Mouse (Mus musculus) MEL-GATA-1-ER (cell line): ENCODE data around the gene Ccng1.

Experiments
- DNase-seq: peaks from one replicate; pipeline ENCODE4 v3.0.0-alpha.2; 2012; ENCODE audit warnings: low read depth; ENCODE audit errors: extremely low read depth

Gene Ccng1

GRCm38 (mm10) chr11:40755109-40755627 lies at the start of gene Ccng1:
TSS of gene Ccng1 (minus strand) at chr11:40755311.
- peak; percentile 96 for DNase-seq

- DNase-seq, result no peak
Measured at GRCm38 (mm10) chr11:40790307-40790706, 35.2 kb upstream of the Ccng1 start.

- DNase-seq, result no peak
Measured at GRCm38 (mm10) chr11:40789701-40790100, 34.6 kb upstream of the Ccng1 start.

- no peak for DNase-seq
Measured at GRCm38 (mm10) chr11:40786900-40787299, 31.8 kb upstream of the Ccng1 start.

- DNase-seq, result no peak
Measured at GRCm38 (mm10) chr11:40784326-40784725, 29.2 kb upstream of the Ccng1 start.

GRCm38 (mm10) chr11:40783346-40783745 lies 28.2 kb upstream of the Ccng1 start:
- DNase-seq, result no peak

GRCm38 (mm10) chr11:40781857-40782256 lies 26.7 kb upstream of the Ccng1 start:
- DNase-seq, result no peak

- DNase-seq, result peak; percentile 41
Measured at GRCm38 (mm10) chr11:40775315-40776269, 20.5 kb upstream of the Ccng1 start.

- no peak for DNase-seq
Measured at GRCm38 (mm10) chr11:40764690-40765089, 9.6 kb upstream of the Ccng1 start.

- DNase-seq, result peak; percentile 15
Measured at GRCm38 (mm10) chr11:40763395-40763794, 8.3 kb upstream of the Ccng1 start.

GRCm38 (mm10) chr11:40759896-40760295 lies 4.8 kb upstream of the Ccng1 start:
- DNase-seq, result no peak

GRCm38 (mm10) chr11:40755968-40756367 lies 857 bp upstream of the Ccng1 start:
- no peak for DNase-seq

- DNase-seq, result peak; percentile 27
Measured at GRCm38 (mm10) chr11:40754664-40755107, 425 bp downstream of the Ccng1 start.

GRCm38 (mm10) chr11:40753836-40754235 lies 1.3 kb downstream of the Ccng1 start:
- DNase-seq, result no peak

GRCm38 (mm10) chr11:40747716-40748115 lies 7.4 kb downstream of the Ccng1 start:
- no peak for DNase-seq

GRCm38 (mm10) chr11:40746361-40746760 lies 8.8 kb downstream of the Ccng1 start:
- DNase-seq, result no peak

GRCm38 (mm10) chr11:40744348-40744747 lies 10.8 kb downstream of the Ccng1 start:
- no peak for DNase-seq

GRCm38 (mm10) chr11:40741605-40742262 lies 13.4 kb downstream of the Ccng1 start:
- no peak for DNase-seq

- no peak for DNase-seq
Measured at GRCm38 (mm10) chr11:40737369-40737768, 17.7 kb downstream of the Ccng1 start.

GRCm38 (mm10) chr11:40734251-40734752 lies 20.8 kb downstream of the Ccng1 start:
- DNase-seq, result no peak

GRCm38 (mm10) chr11:40733339-40734174 lies 21.6 kb downstream of the Ccng1 start, which contains the start of the genes Hmmr and Nudcd2:
TSS of gene Hmmr (minus strand) at chr11:40733422.
TSS of gene Nudcd2 (plus strand) at chr11:40733667.
- DNase-seq, result peak; percentile 98
